Mouse (Mus musculus): ENCODE measurements around the gene Dtx2. TPM values are rescaled to one million over a fixed set of nuclear protein-coding genes. Genes with fewer than 3 reads are reported as not detected.
"Not testable (repeated sequence)": the region's sequence is repeated elsewhere in the genome, so short reads cannot be mapped to it uniquely, and the experiment has no call there.

The Dtx2 gene
- polyA plus RNA-seq, 1 experiment from 2014 or later = 21.6 TPM

- H3K9me3 ChIP-seq (ENCODE audit: control insufficient read depth, low read length) = no peaks in the 10 kb centered on the region
- no peaks in the 10 kb centered on the region for H3K4me1 ChIP-seq (replicated peaks; ENCODE audit: control insufficient read depth, insufficient read depth, low read length)
- no peak overlapping the region for H3K27ac ChIP-seq (ENCODE audit: low read depth, low read length)
- H3K27me3 ChIP-seq (ENCODE audit: control insufficient read depth, insufficient read depth, low read length) = no peaks in the 10 kb centered on the region
- WGBS = 93% methylated on average over 8 of the region's 8 CpGs
- H3K4me3 ChIP-seq (ENCODE audit: low read depth, low read length) = no peak overlapping the region
- ATAC-seq (ENCODE audit: low FRiP score) (no peak), DNase-seq (ENCODE audit: low spot score) (no peak)
- H3K4me2 ChIP-seq (replicated peaks; ENCODE audit: low read depth, low read length) = no peak overlapping the region
- H3K36me3 ChIP-seq (ENCODE audit: control insufficient read depth, insufficient read depth, low read length) = no peaks in the 10 kb centered on the region
- no peak overlapping the region for H3K9ac ChIP-seq (ENCODE audit: low read depth, low read length)
Observed at GRCm38 (mm10) chr5:136041666-136042065, 47.1 kb downstream of the Dtx2 start.

GRCm38 (mm10) chr5:136044865-136045264, 50.3 kb downstream of the Dtx2 start:
- Histone ChIP-seq H3K9ac (ENCODE audit: low read depth, low read length) (no peak overlapping the region), H3K36me3 (ENCODE audit: control insufficient read depth, insufficient read depth, low read length) (no peaks in the 10 kb centered on the region), H3K27ac (ENCODE audit: low read depth, low read length) (no peak overlapping the region), H3K4me1 (replicated peaks; ENCODE audit: control insufficient read depth, insufficient read depth, low read length) (no peaks in the 10 kb centered on the region), H3K9me3 (ENCODE audit: control insufficient read depth, low read length) (no peaks in the 10 kb centered on the region), H3K4me3 (ENCODE audit: low read depth, low read length) (no peak overlapping the region), H3K4me2 (replicated peaks; ENCODE audit: low read depth, low read length) (no peak overlapping the region), H3K27me3 (ENCODE audit: control insufficient read depth, insufficient read depth, low read length) (no peaks in the 10 kb centered on the region)
- 71% methylated on average over 13 of the region's 13 CpGs for WGBS
- ATAC-seq (ENCODE audit: low FRiP score) = no peak
- no peak for DNase-seq (ENCODE audit: low spot score)

GRCm38 (mm10) chr5:136045408-136045807, 50.8 kb downstream of the Dtx2 start:
- no peaks in the 10 kb centered on the region for H3K27me3 ChIP-seq (ENCODE audit: control insufficient read depth, insufficient read depth, low read length)
- no peak overlapping the region for H3K27ac ChIP-seq (ENCODE audit: low read depth, low read length)
- no peaks in the 10 kb centered on the region for H3K9me3 ChIP-seq (ENCODE audit: control insufficient read depth, low read length)
- no peaks in the 10 kb centered on the region for H3K4me1 ChIP-seq (replicated peaks; ENCODE audit: control insufficient read depth, insufficient read depth, low read length)
- H3K36me3 ChIP-seq (ENCODE audit: control insufficient read depth, insufficient read depth, low read length) = no peaks in the 10 kb centered on the region
- no peak overlapping the region for H3K4me3 ChIP-seq (ENCODE audit: low read depth, low read length)
- DNase-seq (ENCODE audit: low spot score) (peak; percentile 21), ATAC-seq (ENCODE audit: low FRiP score) (no peak)
- 44% methylated on average over 9 of the region's 9 CpGs for WGBS
- no peak overlapping the region for H3K9ac ChIP-seq (ENCODE audit: low read depth, low read length)
- no peak overlapping the region for H3K4me2 ChIP-seq (replicated peaks; ENCODE audit: low read depth, low read length)

GRCm38 (mm10) chr5:136045987-136046386, 51.4 kb downstream of the Dtx2 start:
- Histone ChIP-seq H3K9ac (ENCODE audit: low read depth, low read length) (no peak overlapping the region), H3K4me3 (ENCODE audit: low read depth, low read length) (no peak overlapping the region), H3K36me3 (ENCODE audit: control insufficient read depth, insufficient read depth, low read length) (no peaks in the 10 kb centered on the region), H3K27me3 (ENCODE audit: control insufficient read depth, insufficient read depth, low read length) (no peaks in the 10 kb centered on the region), H3K9me3 (ENCODE audit: control insufficient read depth, low read length) (no peaks in the 10 kb centered on the region), H3K4me2 (replicated peaks; ENCODE audit: low read depth, low read length) (no peak overlapping the region), H3K27ac (ENCODE audit: low read depth, low read length) (no peak overlapping the region), H3K4me1 (replicated peaks; ENCODE audit: control insufficient read depth, insufficient read depth, low read length) (no peaks in the 10 kb centered on the region)
- DNase-seq (ENCODE audit: low spot score) (peak; percentile 95), ATAC-seq (ENCODE audit: low FRiP score) (0 out of 2 replicates have a peak, but pooled peaks have one; percentile 40)
- 4% methylated on average over 10 of the region's 10 CpGs for WGBS

GRCm38 (mm10) chr5:136048541-136048940, 53.9 kb downstream of the Dtx2 start:
- H3K27me3 ChIP-seq (ENCODE audit: control insufficient read depth, insufficient read depth, low read length); H3K4me3 ChIP-seq (ENCODE audit: low read depth, low read length); H3K36me3 ChIP-seq (ENCODE audit: control insufficient read depth, insufficient read depth, low read length); ATAC-seq (ENCODE audit: low FRiP score); H3K9me3 ChIP-seq (ENCODE audit: control insufficient read depth, low read length); H3K27ac ChIP-seq (ENCODE audit: low read depth, low read length); H3K4me2 ChIP-seq (replicated peaks; ENCODE audit: low read depth, low read length); DNase-seq (ENCODE audit: low spot score); H3K4me1 ChIP-seq (replicated peaks; ENCODE audit: control insufficient read depth, insufficient read depth, low read length); H3K9ac ChIP-seq (ENCODE audit: low read depth, low read length): not testable (repeated sequence)

GRCm38 (mm10) chr5:136049926-136050325, 55.3 kb downstream of the Dtx2 start:
- Histone ChIP-seq H3K4me2 (replicated peaks; ENCODE audit: low read depth, low read length) (no peak overlapping the region), H3K9me3 (ENCODE audit: control insufficient read depth, low read length) (no peaks in the 10 kb centered on the region), H3K9ac (ENCODE audit: low read depth, low read length) (no peak overlapping the region), H3K36me3 (ENCODE audit: control insufficient read depth, insufficient read depth, low read length) (no peaks in the 10 kb centered on the region), H3K4me3 (ENCODE audit: low read depth, low read length) (no peak overlapping the region), H3K4me1 (replicated peaks; ENCODE audit: control insufficient read depth, insufficient read depth, low read length) (peaks cover 6% of the 10 kb centered on the region), H3K27ac (ENCODE audit: low read depth, low read length) (no peak overlapping the region), H3K27me3 (ENCODE audit: control insufficient read depth, insufficient read depth, low read length) (no peaks in the 10 kb centered on the region)
- no peak for DNase-seq (ENCODE audit: low spot score)
- ATAC-seq (ENCODE audit: low FRiP score) = no peak
- WGBS = 55% methylated on average over 6 of the region's 6 CpGs

GRCm38 (mm10) chr5:136051231-136052085, 56.9 kb downstream of the Dtx2 start:
- H3K9ac ChIP-seq (ENCODE audit: low read depth, low read length) = no peak overlapping the region
- no peak overlapping the region for H3K4me3 ChIP-seq (ENCODE audit: low read depth, low read length)
- DNase-seq (ENCODE audit: low spot score) (peak; percentile 80), ATAC-seq (ENCODE audit: low FRiP score) (peak; percentile 81)
- H3K36me3 ChIP-seq (ENCODE audit: control insufficient read depth, insufficient read depth, low read length) = no peaks in the 10 kb centered on the region
- H3K4me2 ChIP-seq (replicated peaks; ENCODE audit: low read depth, low read length) = no peak overlapping the region
- H3K27me3 ChIP-seq (ENCODE audit: control insufficient read depth, insufficient read depth, low read length) = no peaks in the 10 kb centered on the region
- WGBS = 7% methylated on average over 10 of the region's 10 CpGs
- peaks cover 6% of the 10 kb centered on the region for H3K4me1 ChIP-seq (replicated peaks; ENCODE audit: control insufficient read depth, insufficient read depth, low read length)
- peak overlapping the region; percentile 64 for H3K27ac ChIP-seq (ENCODE audit: low read depth, low read length)
- H3K9me3 ChIP-seq (ENCODE audit: control insufficient read depth, low read length) = no peaks in the 10 kb centered on the region

GRCm38 (mm10) chr5:136052861-136053655, 58.5 kb downstream of the Dtx2 start:
- Histone ChIP-seq H3K9me3 (ENCODE audit: control insufficient read depth, low read length) (no peaks in the 10 kb centered on the region), H3K27me3 (ENCODE audit: control insufficient read depth, insufficient read depth, low read length) (no peaks in the 10 kb centered on the region), H3K27ac (ENCODE audit: low read depth, low read length) (no peak overlapping the region), H3K36me3 (ENCODE audit: control insufficient read depth, insufficient read depth, low read length) (no peaks in the 10 kb centered on the region), H3K4me1 (replicated peaks; ENCODE audit: control insufficient read depth, insufficient read depth, low read length) (peaks cover 6% of the 10 kb centered on the region), H3K9ac (ENCODE audit: low read depth, low read length) (no peak overlapping the region), H3K4me3 (ENCODE audit: low read depth, low read length) (no peak overlapping the region), H3K4me2 (replicated peaks; ENCODE audit: low read depth, low read length) (no peak overlapping the region)
- ATAC-seq (ENCODE audit: low FRiP score) (no peak), DNase-seq (ENCODE audit: low spot score) (no peak)
- 81% methylated on average over 8 of the region's 8 CpGs for WGBS
